Mouse (Mus musculus): ENCODE data around the gene Ugt1a1.

DNA sequence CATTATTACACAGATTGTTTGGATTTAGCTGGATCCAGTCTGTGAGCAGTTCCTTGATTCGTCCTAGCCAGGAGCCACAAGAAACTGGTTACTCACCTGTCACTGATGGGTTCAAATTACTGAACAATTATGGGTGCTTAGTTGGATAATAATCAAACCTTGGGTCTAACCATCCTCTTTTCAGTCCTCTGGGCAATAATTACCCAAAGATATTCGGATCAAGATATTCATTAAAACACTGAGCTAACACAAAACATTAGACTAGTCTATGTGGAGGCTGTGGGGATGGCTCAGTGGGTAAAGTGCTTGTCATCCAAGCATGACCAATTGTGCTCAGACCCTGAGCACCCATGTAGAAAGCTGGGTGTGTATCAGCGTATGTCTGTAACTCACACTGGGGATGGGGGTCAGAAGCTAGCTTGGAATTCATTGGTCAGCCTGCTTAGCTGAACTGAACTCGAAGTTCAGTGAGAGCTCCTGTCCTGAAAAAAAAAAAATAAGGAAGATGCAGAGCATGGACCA, 24.2 kb downstream of the Ugt1a1 start:
- no peak for TF ChIP-seq CTCF (IDR thresholded peaks at IDR 0.05; ENCODE audit: control insufficient read depth, insufficient read depth, low read length)
- no peak for TF ChIP-seq POLR2A (IDR thresholded peaks at IDR 0.05; ENCODE audit: borderline replicate concordance, control insufficient read depth, low read depth, low read length)
